In genomic region chr5:101646961-101647575, GRCm38 (mm10) we compare ENCODE assay signal across 20 mouse cellular contexts. TPM values are rescaled to one million over a fixed set of nuclear protein-coding genes. Genes with fewer than 3 reads are reported as not detected.
A peak's percentile ranks its signal among the peaks of the same experiment; 100 is the strongest.
DNase-seq lines count a peak whose midpoint lies in the region; ATAC-seq lines count a peak whose summit lies in the region.
"Had no signal": no experiment of that assay in that cellular context is flagged by ENCODE, and none has a peak within 500 bp of the region (broad histone marks: within the 10 kb centered on the region; RNA-seq: fewer than 3 reads in every experiment).

No protein-coding gene starts in this region.

- no peak for ATAC-seq in heart, embryonic 12.5 days (ENCODE audit: insufficient number of reproducible peaks, low FRiP score)
- no peak for ATAC-seq in heart, embryonic 11.5 days (replicated peaks; ENCODE audit: insufficient number of reproducible peaks, low FRiP score, low TSS enrichment)
- ATAC-seq in midbrain, embryonic 11.5 days (ENCODE audit: low FRiP score) = no peak
- no peak for ATAC-seq in limb, embryonic 12.5 days (ENCODE audit: insufficient number of reproducible peaks, insufficient read depth, low FRiP score, low TSS enrichment, low read depth)
- ATAC-seq: forebrain, embryonic 14.5 days had no signal

- H3K9ac ChIP-seq in heart, embryonic 12.5 days = no peak overlapping the region
- H3K9ac ChIP-seq in heart, embryonic 11.5 days (ENCODE audit: low read depth, low read length) = no peak overlapping the region
- H3K9ac ChIP-seq in midbrain, embryonic 11.5 days (ENCODE audit: low read length) = no peak overlapping the region
- no peak overlapping the region for H3K9ac ChIP-seq in limb, embryonic 12.5 days (replicated peaks)
- H3K9ac ChIP-seq: heart, embryonic 13.5 days; hindbrain, embryonic 15.5 days had no signal

- 35% methylated on average over 20 of the region's 20 CpGs for WGBS in heart, embryonic 12.5 days
- 31% methylated on average over 20 of the region's 20 CpGs for WGBS in heart, embryonic 11.5 days (ENCODE audit: insufficient replicate concordance)
- WGBS in midbrain, embryonic 11.5 days = 31% methylated on average over 20 of the region's 20 CpGs
- WGBS in midbrain, embryonic 10.5 days = 33% methylated on average over 20 of the region's 20 CpGs
- WGBS in limb, embryonic 12.5 days = 23% methylated on average over 20 of the region's 20 CpGs

- H3K4me3 ChIP-seq in heart, embryonic 12.5 days = no peak overlapping the region
- no peak overlapping the region; the same call in 1 of the 2 replicates for H3K4me3 ChIP-seq in heart, embryonic 11.5 days (ENCODE audit: low read depth, low read length)
- H3K4me3 ChIP-seq in midbrain, embryonic 11.5 days (ENCODE audit: low read depth, low read length) = no peak overlapping the region
- no peak overlapping the region for H3K4me3 ChIP-seq in midbrain, embryonic 10.5 days
- peak overlapping the region; percentile 19; the same call in 1 of the 2 replicates for H3K4me3 ChIP-seq in limb, embryonic 12.5 days (replicated peaks)
- H3K4me3 ChIP-seq: gastrocnemius, adult 2 months; hindbrain, embryonic 15.5 days had no signal

- 0 out of 2 replicates have a peak overlapping the region, but pooled peaks have one; percentile 41 for H3K4me2 ChIP-seq in heart, embryonic 12.5 days
- no peak overlapping the region for H3K4me2 ChIP-seq in heart, embryonic 11.5 days
- H3K4me2 ChIP-seq in midbrain, embryonic 11.5 days = no peak overlapping the region
- no peak overlapping the region; the same call in 1 of the 2 replicates for H3K4me2 ChIP-seq in limb, embryonic 12.5 days

- peak; percentile 90 for DNase-seq in midbrain, embryonic 11.5 days (ENCODE audit: low spot score, missing footprints)
- DNase-seq in midbrain, embryonic 10.5 days (ENCODE audit: low spot score) = no peak
- no peak for DNase-seq in right cerebral cortex, postnatal 10 days (ENCODE audit: low spot score in 2 of 2)
- DNase-seq: adrenal gland, adult 2 months; adrenal gland, postnatal 25 days; cerebellum, adult 18-20 months; cerebellum, adult 9-11 months; gastrocnemius, adult 2 months; gastrocnemius, postnatal 25 days; heart, adult 18-20 months; heart, postnatal 36 days; kidney, adult 11 months had no signal

- 0 out of 2 replicates have a peak, but pooled peaks cover 3% of the 10 kb centered on the region for H3K9me3 ChIP-seq in heart, embryonic 12.5 days (replicated peaks)
- H3K9me3 ChIP-seq in heart, embryonic 11.5 days (replicated peaks; ENCODE audit: control insufficient read depth, low read length) = no peaks in the 10 kb centered on the region
- peaks cover 3% of the 10 kb centered on the region; the same call in 1 of the 2 replicates for H3K9me3 ChIP-seq in midbrain, embryonic 11.5 days (ENCODE audit: control insufficient read depth, low read length)
- H3K9me3 ChIP-seq in midbrain, embryonic 10.5 days (replicated peaks) = no peaks in the 10 kb centered on the region; the same call in 1 of the 2 replicates
- H3K9me3 ChIP-seq in limb, embryonic 12.5 days = no peaks in the 10 kb centered on the region
- H3K9me3 ChIP-seq: embryonic facial prominence, embryonic 10.5 days; hindbrain, embryonic 15.5 days had no signal

- H3K36me3 ChIP-seq in heart, embryonic 12.5 days = no peaks in the 10 kb centered on the region
- no peaks in the 10 kb centered on the region for H3K36me3 ChIP-seq in heart, embryonic 11.5 days (ENCODE audit: control insufficient read depth, insufficient read depth, low read length)
- H3K36me3 ChIP-seq in midbrain, embryonic 11.5 days (ENCODE audit: control insufficient read depth, insufficient read depth, low read length) = no peaks in the 10 kb centered on the region
- no peaks in the 10 kb centered on the region for H3K36me3 ChIP-seq in midbrain, embryonic 10.5 days
- H3K36me3 ChIP-seq in limb, embryonic 12.5 days = no peaks in the 10 kb centered on the region
- H3K36me3 ChIP-seq: embryonic facial prominence, embryonic 10.5 days; heart, embryonic 13.5 days; hindbrain, embryonic 15.5 days had no signal

- peaks cover 77% of the 10 kb centered on the region for H3K27me3 ChIP-seq in heart, embryonic 12.5 days (replicated peaks)
- peaks cover 58% of the 10 kb centered on the region for H3K27me3 ChIP-seq in heart, embryonic 11.5 days (ENCODE audit: control insufficient read depth, insufficient read depth, low read length)
- H3K27me3 ChIP-seq in midbrain, embryonic 11.5 days (ENCODE audit: control insufficient read depth, insufficient read depth, low read length) = peaks cover 88% of the 10 kb centered on the region
- peaks cover 99% of the 10 kb centered on the region for H3K27me3 ChIP-seq in midbrain, embryonic 10.5 days (ENCODE audit: low read depth, poor library complexity, severe bottlenecking)
- H3K27me3 ChIP-seq in limb, embryonic 12.5 days = peaks cover 88% of the 10 kb centered on the region

- no peak overlapping the region for H3K27ac ChIP-seq in heart, embryonic 12.5 days (ENCODE audit: poor library complexity, severe bottlenecking)
- no peak overlapping the region for H3K27ac ChIP-seq in heart, embryonic 11.5 days (ENCODE audit: low read depth, low read length)
- no peak overlapping the region for H3K27ac ChIP-seq in midbrain, embryonic 11.5 days (ENCODE audit: low read depth, low read length)
- no peak overlapping the region for H3K27ac ChIP-seq in midbrain, embryonic 10.5 days (replicated peaks)
- no peak overlapping the region for H3K27ac ChIP-seq in limb, embryonic 12.5 days
- H3K27ac ChIP-seq: embryonic facial prominence, embryonic 10.5 days; gastrocnemius, adult 2 months; heart, embryonic 13.5 days; hindbrain, embryonic 15.5 days had no signal

- H3K4me1 ChIP-seq in heart, embryonic 12.5 days (replicated peaks) = peaks cover 4% of the 10 kb centered on the region; the same call in 1 of the 2 replicates
- no peaks in the 10 kb centered on the region for H3K4me1 ChIP-seq in heart, embryonic 11.5 days (ENCODE audit: control insufficient read depth, insufficient read depth, low read length)
- H3K4me1 ChIP-seq in midbrain, embryonic 11.5 days (ENCODE audit: control insufficient read depth, insufficient read depth, low read length) = 0 out of 2 replicates have a peak, but pooled peaks cover 3% of the 10 kb centered on the region
- peaks cover 15% of the 10 kb centered on the region for H3K4me1 ChIP-seq in midbrain, embryonic 10.5 days
- peaks cover 17% of the 10 kb centered on the region for H3K4me1 ChIP-seq in limb, embryonic 12.5 days (replicated peaks)
- H3K4me1 ChIP-seq: hindbrain, embryonic 15.5 days had no signal

RNA-seq across cellular contexts. Expression of gene Nkx6-1, which starts 17.7 kb away (rescaled TPM):
- polyA plus RNA-seq in heart, embryonic 12.5 days (2016; fragmentation: Nextera tagmentation; extraction: Ambion mirVana) = 0.05 TPM in 1 of 2 replicates, not detected in the other
- polyA plus RNA-seq in heart, embryonic 11.5 days (2014; fragmentation: Nextera tagmentation; extraction: Ambion mirVana) = 0.07 and 0.29 TPM in 2 replicates
- 9.3 and 10.5 TPM in 2 replicates for polyA plus RNA-seq in midbrain, embryonic 11.5 days (2014; fragmentation: Nextera tagmentation; extraction: Ambion mirVana)
- 9.0 and 11.0 TPM in 2 replicates for polyA plus RNA-seq in midbrain, embryonic 10.5 days (2016; fragmentation: Nextera tagmentation; extraction: Ambion mirVana)
- polyA plus RNA-seq in limb, embryonic 12.5 days (2016; fragmentation: Nextera tagmentation; extraction: Ambion mirVana) = 0.13 TPM in 1 of 2 replicates, not detected in the other
- polyA plus RNA-seq: adrenal gland, adult 2 months; heart, postnatal 0 days had no signal
